In the genomic region with DNA sequence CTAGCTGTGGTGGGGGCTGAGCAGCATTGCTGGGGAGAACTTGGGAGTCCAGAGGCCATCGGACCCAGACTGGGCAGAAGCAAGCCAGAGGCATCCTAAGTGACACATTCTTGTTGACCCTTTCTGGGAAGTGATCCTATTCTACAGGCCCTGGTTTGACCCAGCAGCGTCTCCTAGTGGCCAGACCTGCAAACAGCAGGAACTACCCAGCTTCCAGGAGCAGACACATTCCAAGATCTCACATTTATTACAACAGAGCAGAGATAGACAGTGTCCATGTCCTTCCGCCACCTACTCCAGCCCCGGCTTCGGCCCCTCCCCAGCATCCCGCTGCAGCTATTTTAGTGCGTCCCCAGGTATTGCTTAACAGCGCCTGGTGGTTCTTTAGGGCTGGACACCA, we compare ENCODE assay signal across 9 mouse cellular contexts. TPM values are rescaled to one million over a fixed set of nuclear protein-coding genes. Genes with fewer than 3 reads are reported as not detected.
A peak's percentile ranks its signal among the peaks of the same experiment; 100 is the strongest.
DNase-seq lines count a peak whose midpoint lies in the region; ATAC-seq and TF ChIP-seq lines count a peak whose summit lies in the region.
"Had no signal": no experiment of that assay in that cellular context is flagged by ENCODE, and none has a peak within 500 bp of the region (broad histone marks: within the 10 kb centered on the region; RNA-seq: fewer than 3 reads in every experiment).

No protein-coding gene starts in this region.

- H3K9me3 ChIP-seq in midbrain, embryonic 11.5 days (ENCODE audit: control insufficient read depth, low read length), result no peaks in the 10 kb centered on the region
- no peaks in the 10 kb centered on the region for H3K9me3 ChIP-seq in midbrain, embryonic 15.5 days
- no peaks in the 10 kb centered on the region for H3K9me3 ChIP-seq in embryonic facial prominence, embryonic 15.5 days (replicated peaks)
- H3K9me3 ChIP-seq in intestine, postnatal 0 days (ENCODE audit: control insufficient read depth), result no peaks in the 10 kb centered on the region
- H3K9me3 ChIP-seq in limb, embryonic 14.5 days (ENCODE audit: control insufficient read depth, low read length), result no peaks in the 10 kb centered on the region
- H3K9me3 ChIP-seq in neural tube, embryonic 12.5 days, result no peaks in the 10 kb centered on the region
- H3K9me3 ChIP-seq: heart, embryonic 13.5 days had no signal

- peaks cover 26% of the 10 kb centered on the region for H3K4me1 ChIP-seq in midbrain, embryonic 11.5 days (ENCODE audit: control insufficient read depth, insufficient read depth, low read length)
- H3K4me1 ChIP-seq in midbrain, embryonic 15.5 days, result peaks cover 44% of the 10 kb centered on the region
- H3K4me1 ChIP-seq in embryonic facial prominence, embryonic 15.5 days, result peaks cover 47% of the 10 kb centered on the region
- peaks cover 14% of the 10 kb centered on the region for H3K4me1 ChIP-seq in intestine, postnatal 0 days (replicated peaks; ENCODE audit: control insufficient read depth, insufficient read depth, low read length)
- H3K4me1 ChIP-seq in limb, embryonic 14.5 days (ENCODE audit: control insufficient read depth, insufficient read depth, low read length), result peaks cover 31% of the 10 kb centered on the region
- H3K4me1 ChIP-seq in neural tube, embryonic 12.5 days, result peaks cover 48% of the 10 kb centered on the region

- no peaks in the 10 kb centered on the region for H3K36me3 ChIP-seq in midbrain, embryonic 11.5 days (ENCODE audit: control insufficient read depth, insufficient read depth, low read length)
- no peaks in the 10 kb centered on the region for H3K36me3 ChIP-seq in midbrain, embryonic 15.5 days (replicated peaks)
- H3K36me3 ChIP-seq in embryonic facial prominence, embryonic 15.5 days, result peaks cover 37% of the 10 kb centered on the region
- H3K36me3 ChIP-seq in intestine, postnatal 0 days (ENCODE audit: control insufficient read depth, insufficient read depth), result peaks cover 34% of the 10 kb centered on the region
- peaks cover 33% of the 10 kb centered on the region for H3K36me3 ChIP-seq in limb, embryonic 14.5 days (ENCODE audit: control insufficient read depth, insufficient read depth, low read length)
- peaks cover 20% of the 10 kb centered on the region for H3K36me3 ChIP-seq in neural tube, embryonic 12.5 days

- ATAC-seq in midbrain, embryonic 11.5 days (ENCODE audit: low FRiP score), result 0 out of 2 replicates have a peak, but pooled peaks have one; percentile 3
- ATAC-seq in midbrain, embryonic 15.5 days (replicated peaks), result no peak
- ATAC-seq in embryonic facial prominence, embryonic 15.5 days (ENCODE audit: insufficient number of reproducible peaks, low FRiP score, low TSS enrichment, low read depth), result no peak
- ATAC-seq in intestine, postnatal 0 days, result peak; percentile 28
- ATAC-seq in limb, embryonic 14.5 days (ENCODE audit: low FRiP score, low read depth), result no peak
- no peak for ATAC-seq in neural tube, embryonic 12.5 days (ENCODE audit: low FRiP score, low read depth)
- no peak for ATAC-seq in inflammation-experienced regulatory T-cells, adult 6 months

- H3K27ac ChIP-seq in midbrain, embryonic 11.5 days (ENCODE audit: low read depth, low read length), result no peak overlapping the region
- H3K27ac ChIP-seq in midbrain, embryonic 15.5 days, result no peak overlapping the region
- H3K27ac ChIP-seq in embryonic facial prominence, embryonic 15.5 days (replicated peaks), result 0 out of 2 replicates have a peak overlapping the region, but pooled peaks have one; percentile 91
- no peak overlapping the region for H3K27ac ChIP-seq in intestine, postnatal 0 days (ENCODE audit: low read depth, low read length)
- H3K27ac ChIP-seq in limb, embryonic 14.5 days (replicated peaks; ENCODE audit: low read depth, low read length), result peak overlapping the region; percentile 19; the same call in 1 of the 2 replicates
- no peak overlapping the region for H3K27ac ChIP-seq in neural tube, embryonic 12.5 days
- H3K27ac ChIP-seq: heart, embryonic 13.5 days had no signal

- peak; percentile 99 for DNase-seq in midbrain, embryonic 11.5 days (ENCODE audit: low spot score, missing footprints)
- DNase-seq in adipocyte (ENCODE audit: low spot score), result peak; percentile 83
- no peak for DNase-seq in limb, embryonic 14.5 days (ENCODE audit: low spot score)

- TF ChIP-seq CTCF in intestine, postnatal 0 days (IDR thresholded peaks at IDR 0.05; ENCODE audit: low read depth), result peak; percentile 98

- H3K4me3 ChIP-seq in midbrain, embryonic 11.5 days (ENCODE audit: low read depth, low read length), result no peak overlapping the region
- H3K4me3 ChIP-seq in midbrain, embryonic 15.5 days, result no peak overlapping the region
- 0 out of 2 replicates have a peak overlapping the region, but pooled peaks have one; percentile 94 for H3K4me3 ChIP-seq in embryonic facial prominence, embryonic 15.5 days (replicated peaks)
- H3K4me3 ChIP-seq in intestine, postnatal 0 days (ENCODE audit: low read depth, low read length), result no peak overlapping the region
- H3K4me3 ChIP-seq in limb, embryonic 14.5 days (replicated peaks; ENCODE audit: low read length), result 0 out of 2 replicates have a peak overlapping the region, but pooled peaks have one; percentile 5
- no peak overlapping the region for H3K4me3 ChIP-seq in neural tube, embryonic 12.5 days

- TF ChIP-seq POLR2A in limb, embryonic 14.5 days (IDR thresholded peaks at IDR 0.05; ENCODE audit: borderline replicate concordance, extremely low read depth, insufficient read depth, insufficient read length), result no peak

- 29% methylated on average over 8 of the region's 8 CpGs for whole genome bisulfite sequencing in midbrain, embryonic 11.5 days
- 23% methylated on average over 8 of the region's 8 CpGs for WGBS in midbrain, embryonic 15.5 days
- 28% methylated on average over 8 of the region's 8 CpGs for WGBS in embryonic facial prominence, embryonic 15.5 days
- WGBS in intestine, postnatal 0 days, result 17% methylated on average over 8 of the region's 8 CpGs
- WGBS in limb, embryonic 14.5 days, result 27% methylated on average over 8 of the region's 8 CpGs
- 21% methylated on average over 8 of the region's 8 CpGs for WGBS in neural tube, embryonic 12.5 days

- H3K9ac ChIP-seq in midbrain, embryonic 11.5 days (ENCODE audit: low read length), result no peak overlapping the region
- H3K9ac ChIP-seq in midbrain, embryonic 15.5 days, result no peak overlapping the region
- no peak overlapping the region for H3K9ac ChIP-seq in embryonic facial prominence, embryonic 15.5 days
- no peak overlapping the region for H3K9ac ChIP-seq in intestine, postnatal 0 days (ENCODE audit: low read depth, low read length)
- H3K9ac ChIP-seq in limb, embryonic 14.5 days (ENCODE audit: low read depth, low read length, severe bottlenecking), result no peak overlapping the region
- H3K9ac ChIP-seq in neural tube, embryonic 12.5 days, result no peak overlapping the region

- peaks cover 5% of the 10 kb centered on the region; the same call in 1 of the 2 replicates for H3K27me3 ChIP-seq in midbrain, embryonic 11.5 days (ENCODE audit: control insufficient read depth, insufficient read depth, low read length)
- H3K27me3 ChIP-seq in midbrain, embryonic 15.5 days (replicated peaks), result no peaks in the 10 kb centered on the region
- H3K27me3 ChIP-seq in embryonic facial prominence, embryonic 15.5 days, result no peaks in the 10 kb centered on the region
- no peaks in the 10 kb centered on the region for H3K27me3 ChIP-seq in intestine, postnatal 0 days (replicated peaks; ENCODE audit: control insufficient read depth, insufficient read depth, low read length)
- no peaks in the 10 kb centered on the region for H3K27me3 ChIP-seq in limb, embryonic 14.5 days (ENCODE audit: control insufficient read depth, insufficient read depth, low read length)
- no peaks in the 10 kb centered on the region for H3K27me3 ChIP-seq in neural tube, embryonic 12.5 days (replicated peaks)

- H3K4me2 ChIP-seq in midbrain, embryonic 11.5 days, result peak overlapping the region; percentile 5; the same call in 1 of the 2 replicates
- H3K4me2 ChIP-seq in midbrain, embryonic 15.5 days, result no peak overlapping the region
- no peak overlapping the region for H3K4me2 ChIP-seq in embryonic facial prominence, embryonic 15.5 days (replicated peaks)
- 0 out of 2 replicates have a peak overlapping the region, but pooled peaks have one; percentile 14 for H3K4me2 ChIP-seq in intestine, postnatal 0 days (replicated peaks; ENCODE audit: low read depth)
- peak overlapping the region; percentile 75 for H3K4me2 ChIP-seq in limb, embryonic 14.5 days (replicated peaks; ENCODE audit: low read depth, low read length, severe bottlenecking)
- H3K4me2 ChIP-seq in neural tube, embryonic 12.5 days (replicated peaks), result peak overlapping the region; percentile 79

RNA-seq across cellular contexts. Expression of gene Efna4, which starts 1.6 kb away (rescaled TPM):
- 15.3 and 17.5 TPM in 2 replicates for polyA plus RNA-seq in midbrain, embryonic 11.5 days (2014; fragmentation: Nextera tagmentation; extraction: Ambion mirVana)
- 4.3 and 5.8 TPM in 2 replicates for polyA plus RNA-seq in midbrain, embryonic 15.5 days (2015; fragmentation: Nextera tagmentation; extraction: Ambion mirVana)
- polyA plus RNA-seq in embryonic facial prominence, embryonic 15.5 days (2015; fragmentation: Nextera tagmentation; extraction: Ambion mirVana), result 28.1 and 31.0 TPM in 2 replicates
- polyA plus RNA-seq in intestine, postnatal 0 days (2015; fragmentation: Nextera tagmentation; extraction: Ambion mirVana), result 5.1 and 5.3 TPM in 2 replicates
- polyA plus RNA-seq in limb, embryonic 14.5 days (2012; rRNA removed), result 56.5 and 67.1 TPM in 2 replicates
- polyA plus RNA-seq in limb, embryonic 14.5 days (2014; fragmentation: Nextera tagmentation; extraction: Ambion mirVana), result 32.0 and 34.2 TPM in 2 replicates
- 15.8 and 17.8 TPM in 2 replicates for polyA plus RNA-seq in neural tube, embryonic 12.5 days (2016; fragmentation: Nextera tagmentation; extraction: Ambion mirVana)
- polyA plus RNA-seq in inflammation-experienced regulatory T-cells, adult 6 months (2017; shearing (Covaris generic)), result under 1 TPM in 2 of 3 experiments, not detected in 1; 0.49 to 0.59 TPM

RNA-seq across cellular contexts. Expression of gene Adam15, which starts 10.4 kb away (rescaled TPM):
- polyA plus RNA-seq in midbrain, embryonic 11.5 days (2014; fragmentation: Nextera tagmentation; extraction: Ambion mirVana), result 17.0 and 18.7 TPM in 2 replicates
- 59.5 and 62.2 TPM in 2 replicates for polyA plus RNA-seq in midbrain, embryonic 15.5 days (2015; fragmentation: Nextera tagmentation; extraction: Ambion mirVana)
- polyA plus RNA-seq in embryonic facial prominence, embryonic 15.5 days (2015; fragmentation: Nextera tagmentation; extraction: Ambion mirVana), result 93.2 and 96.1 TPM in 2 replicates
- polyA plus RNA-seq in intestine, postnatal 0 days (2015; fragmentation: Nextera tagmentation; extraction: Ambion mirVana), result 33.9 and 37.0 TPM in 2 replicates
- polyA plus RNA-seq in limb, embryonic 14.5 days (2012; rRNA removed), result 80.4 and 97.6 TPM in 2 replicates
- 45.9 and 48.2 TPM in 2 replicates for polyA plus RNA-seq in limb, embryonic 14.5 days (2014; fragmentation: Nextera tagmentation; extraction: Ambion mirVana)
- polyA plus RNA-seq in neural tube, embryonic 12.5 days (2016; fragmentation: Nextera tagmentation; extraction: Ambion mirVana), result 37.1 and 40.4 TPM in 2 replicates
- 10 to 100 TPM in 2 of 3 experiments, 1 to 10 TPM in 1; 6.8 to 11.1 (median 10.8) TPM for polyA plus RNA-seq in inflammation-experienced regulatory T-cells, adult 6 months (2017; shearing (Covaris generic))

RNA-seq across cellular contexts. Expression of gene Efna3, which starts 16.7 kb away (rescaled TPM):
- 4.6 and 6.4 TPM in 2 replicates for polyA plus RNA-seq in midbrain, embryonic 11.5 days (2014; fragmentation: Nextera tagmentation; extraction: Ambion mirVana)
- polyA plus RNA-seq in midbrain, embryonic 15.5 days (2015; fragmentation: Nextera tagmentation; extraction: Ambion mirVana), result 40.5 and 43.0 TPM in 2 replicates
- polyA plus RNA-seq in embryonic facial prominence, embryonic 15.5 days (2015; fragmentation: Nextera tagmentation; extraction: Ambion mirVana), result 42.3 and 47.2 TPM in 2 replicates
- 1.4 and 1.6 TPM in 2 replicates for polyA plus RNA-seq in intestine, postnatal 0 days (2015; fragmentation: Nextera tagmentation; extraction: Ambion mirVana)
- polyA plus RNA-seq in limb, embryonic 14.5 days (2012; rRNA removed), result 38.1 and 48.5 TPM in 2 replicates
- polyA plus RNA-seq in limb, embryonic 14.5 days (2014; fragmentation: Nextera tagmentation; extraction: Ambion mirVana), result 32.1 and 34.4 TPM in 2 replicates
- 51.3 and 54.7 TPM in 2 replicates for polyA plus RNA-seq in neural tube, embryonic 12.5 days (2016; fragmentation: Nextera tagmentation; extraction: Ambion mirVana)
- polyA plus RNA-seq in inflammation-experienced regulatory T-cells, adult 6 months (2017; shearing (Covaris generic)), result not detected

RNA-seq across cellular contexts. Expression of gene Dcst2, which starts 22.4 kb away (rescaled TPM):
- polyA plus RNA-seq in midbrain, embryonic 11.5 days (2014; fragmentation: Nextera tagmentation; extraction: Ambion mirVana), result 0.33 TPM in 1 of 2 replicates, not detected in the other
- polyA plus RNA-seq in midbrain, embryonic 15.5 days (2015; fragmentation: Nextera tagmentation; extraction: Ambion mirVana), result 0.14 and 0.17 TPM in 2 replicates
- 0.13 and 0.21 TPM in 2 replicates for polyA plus RNA-seq in embryonic facial prominence, embryonic 15.5 days (2015; fragmentation: Nextera tagmentation; extraction: Ambion mirVana)
- polyA plus RNA-seq in intestine, postnatal 0 days (2015; fragmentation: Nextera tagmentation; extraction: Ambion mirVana), result 10.0 and 11.5 TPM in 2 replicates
- 0.63 and 1.1 TPM in 2 replicates for polyA plus RNA-seq in limb, embryonic 14.5 days (2012; rRNA removed)
- 0.14 and 0.26 TPM in 2 replicates for polyA plus RNA-seq in limb, embryonic 14.5 days (2014; fragmentation: Nextera tagmentation; extraction: Ambion mirVana)
- polyA plus RNA-seq in neural tube, embryonic 12.5 days (2016; fragmentation: Nextera tagmentation; extraction: Ambion mirVana), result 0.10 and 0.17 TPM in 2 replicates
- under 1 TPM in 2 of 3 experiments, not detected in 1; 0.20 to 0.54 TPM for polyA plus RNA-seq in inflammation-experienced regulatory T-cells, adult 6 months (2017; shearing (Covaris generic))
- polyA plus RNA-seq: heart, embryonic 13.5 days had no signal

RNA-seq across cellular contexts. Expression of gene Dcst1, which starts 25.6 kb away (rescaled TPM):
- 0.23 and 0.40 TPM in 2 replicates for polyA plus RNA-seq in midbrain, embryonic 11.5 days (2014; fragmentation: Nextera tagmentation; extraction: Ambion mirVana)
- polyA plus RNA-seq in midbrain, embryonic 15.5 days (2015; fragmentation: Nextera tagmentation; extraction: Ambion mirVana), result 0.89 and 0.99 TPM in 2 replicates
- 0.46 and 0.64 TPM in 2 replicates for polyA plus RNA-seq in embryonic facial prominence, embryonic 15.5 days (2015; fragmentation: Nextera tagmentation; extraction: Ambion mirVana)
- polyA plus RNA-seq in intestine, postnatal 0 days (2015; fragmentation: Nextera tagmentation; extraction: Ambion mirVana), result 23.5 and 26.7 TPM in 2 replicates
- 0.11 and 0.17 TPM in 2 replicates for polyA plus RNA-seq in limb, embryonic 14.5 days (2012; rRNA removed)
- 0.17 and 0.18 TPM in 2 replicates for polyA plus RNA-seq in limb, embryonic 14.5 days (2014; fragmentation: Nextera tagmentation; extraction: Ambion mirVana)
- polyA plus RNA-seq in neural tube, embryonic 12.5 days (2016; fragmentation: Nextera tagmentation; extraction: Ambion mirVana), result 0.57 and 0.68 TPM in 2 replicates
- polyA plus RNA-seq in inflammation-experienced regulatory T-cells, adult 6 months (2017; shearing (Covaris generic)), result under 1 TPM; 0.40 to 0.88 (median 0.71) TPM

Comparison
In these comparisons a context has a peak if more than half of its experiments do, and no peak if none do; other contexts are left out.
1. ATAC-seq: peak in midbrain, embryonic 11.5 days (single experiment) and intestine, postnatal 0 days (single experiment); none in midbrain, embryonic 15.5 days (single experiment), embryonic facial prominence, embryonic 15.5 days (single experiment), limb, embryonic 14.5 days (single experiment), neural tube, embryonic 12.5 days (single experiment) and inflammation-experienced regulatory T-cells, adult 6 months (single experiment).
2. H3K4me2 ChIP-seq: peak in midbrain, embryonic 11.5 days (single experiment), intestine, postnatal 0 days (single experiment), limb, embryonic 14.5 days (single experiment) and neural tube, embryonic 12.5 days (single experiment); none in midbrain, embryonic 15.5 days (single experiment) and embryonic facial prominence, embryonic 15.5 days (single experiment).
3. H3K27ac ChIP-seq: peak in embryonic facial prominence, embryonic 15.5 days (single experiment) and limb, embryonic 14.5 days (single experiment); none in midbrain, embryonic 11.5 days (single experiment), midbrain, embryonic 15.5 days (single experiment), intestine, postnatal 0 days (single experiment) and neural tube, embryonic 12.5 days (single experiment).
4. H3K4me3 ChIP-seq: peak in embryonic facial prominence, embryonic 15.5 days (single experiment) and limb, embryonic 14.5 days (single experiment); none in midbrain, embryonic 11.5 days (single experiment), midbrain, embryonic 15.5 days (single experiment), intestine, postnatal 0 days (single experiment) and neural tube, embryonic 12.5 days (single experiment).